11 mouse cellular contexts compared by ENCODE assay signal in genomic region chr14:75820007-75820406, GRCm38 (mm10). TPM values are rescaled to one million over a fixed set of nuclear protein-coding genes. Genes with fewer than 3 reads are reported as not detected.
A peak's percentile ranks its signal among the peaks of the same experiment; 100 is the strongest.
DNase-seq lines count a peak whose midpoint lies in the region; ATAC-seq lines count a peak whose summit lies in the region.
"Had no signal": no experiment of that assay in that cellular context is flagged by ENCODE, and none has a peak within 500 bp of the region (broad histone marks: within the 10 kb centered on the region; RNA-seq: fewer than 3 reads in every experiment).

No protein-coding gene starts in this region.

- H3K27ac ChIP-seq in kidney, embryonic 16.5 days (ENCODE audit: low read length) = no peak overlapping the region
- H3K27ac ChIP-seq: embryonic facial prominence, embryonic 13.5 days; limb, embryonic 12.5 days; midbrain, embryonic 10.5 days had no signal

- DNase-seq in adrenal gland, adult 2 months = peak; percentile 59
- DNase-seq in adrenal gland, postnatal 4 days (ENCODE audit: low spot score in 2 of 2) = no peak
- DNase-seq in kidney, adult 18-20 months = peak; percentile 49
- DNase-seq in fibroblast of lung, adult 2 months (ENCODE audit: low read depth) = peak; percentile 77
- DNase-seq in lung, postnatal 14 days = peak; percentile 40
- DNase-seq in embryo, embryonic 10.5 days (ENCODE audit: low spot score) = no peak
- no peak for DNase-seq in layer of hippocampus, adult 9-10 months (ENCODE audit: low spot score)

- no peak overlapping the region for H3K4me2 ChIP-seq in kidney, embryonic 16.5 days (replicated peaks; ENCODE audit: low read depth, low read length)
- H3K4me2 ChIP-seq: embryonic facial prominence, embryonic 13.5 days; limb, embryonic 12.5 days had no signal

- no peaks in the 10 kb centered on the region for H3K36me3 ChIP-seq in kidney, embryonic 16.5 days (ENCODE audit: insufficient read depth, low read length)
- H3K36me3 ChIP-seq: embryonic facial prominence, embryonic 13.5 days; limb, embryonic 12.5 days; midbrain, embryonic 10.5 days had no signal

- H3K9me3 ChIP-seq in kidney, embryonic 16.5 days (ENCODE audit: low read length) = no peaks in the 10 kb centered on the region
- H3K9me3 ChIP-seq: embryonic facial prominence, embryonic 13.5 days; limb, embryonic 12.5 days; midbrain, embryonic 10.5 days had no signal

- no peaks in the 10 kb centered on the region for H3K27me3 ChIP-seq in kidney, embryonic 16.5 days (ENCODE audit: insufficient read depth, low read length)
- H3K27me3 ChIP-seq: embryonic facial prominence, embryonic 13.5 days; limb, embryonic 12.5 days had no signal

- H3K9ac ChIP-seq in kidney, embryonic 16.5 days (replicated peaks; ENCODE audit: low read length) = no peak overlapping the region
- H3K9ac ChIP-seq: embryonic facial prominence, embryonic 13.5 days; limb, embryonic 12.5 days had no signal

- WGBS in kidney, embryonic 16.5 days = 82% methylated on average over 5 of the region's 5 CpGs

- ATAC-seq in kidney, embryonic 16.5 days (ENCODE audit: low FRiP score, low TSS enrichment) = no peak

- H3K4me1 ChIP-seq in kidney, embryonic 16.5 days (ENCODE audit: insufficient read depth, low read length) = no peaks in the 10 kb centered on the region
- H3K4me1 ChIP-seq: embryonic facial prominence, embryonic 13.5 days; limb, embryonic 12.5 days; midbrain, embryonic 10.5 days had no signal

- H3K4me3 ChIP-seq in kidney, embryonic 16.5 days (ENCODE audit: low read length) = no peak overlapping the region
- H3K4me3 ChIP-seq: embryonic facial prominence, embryonic 13.5 days; limb, embryonic 12.5 days; midbrain, embryonic 10.5 days had no signal

RNA-seq across cellular contexts. Expression of gene Tpt1, which starts 24.9 kb away (rescaled TPM):
- total RNA-seq in adrenal gland, adult 2 months (2021) = 1,000 to 10,000 TPM; 2,669 to 3,122 TPM
- 2,303 and 3,302 TPM in 2 replicates for polyA plus RNA-seq in adrenal gland, adult 2 months (2012; rRNA removed)
- 1,000 to 10,000 TPM; 3,227 to 3,375 TPM for total RNA-seq in adrenal gland, postnatal 4 days (2021)
- 868 and 911 TPM in 2 replicates for polyA plus RNA-seq in kidney, embryonic 16.5 days (2015; fragmentation: Nextera tagmentation; extraction: Ambion mirVana)

RNA-seq across cellular contexts. Expression of gene Slc25a30, which starts 33.2 kb away (rescaled TPM):
- 100 to 1,000 TPM; 162 to 208 TPM for total RNA-seq in adrenal gland, adult 2 months (2021)
- polyA plus RNA-seq in adrenal gland, adult 2 months (2012; rRNA removed) = 21.2 and 24.5 TPM in 2 replicates
- 10 to 100 TPM; 46.9 to 51.2 TPM for total RNA-seq in adrenal gland, postnatal 4 days (2021)
- 13.0 and 13.1 TPM in 2 replicates for polyA plus RNA-seq in kidney, embryonic 16.5 days (2015; fragmentation: Nextera tagmentation; extraction: Ambion mirVana)

Comparison
In these comparisons a context has a peak if more than half of its experiments do, and no peak if none do; other contexts are left out.
1. DNase-seq: peak in adrenal gland, adult 2 months (single experiment), kidney, adult 18-20 months (single experiment), fibroblast of lung, adult 2 months (single experiment) and lung, postnatal 14 days (single experiment); none in adrenal gland, postnatal 4 days (0 of 2), embryo, embryonic 10.5 days (single experiment) and layer of hippocampus, adult 9-10 months (single experiment).